Mouse (Mus musculus): ENCODE data around the gene Gm10322. TPM values are rescaled to one million over a fixed set of nuclear protein-coding genes. Genes with fewer than 3 reads are reported as not detected.

The Gm10322 gene
- not detected in 2 replicates for polyA plus RNA-seq (2016; fragmentation: Nextera tagmentation; extraction: Ambion mirVana)

- H3K4me2 ChIP-seq (replicated peaks), result peak within 1 kb of the TSS; percentile 93
- WGBS, result 0% methylated on average over 26 of the region's 51 CpGs
- H3K27ac ChIP-seq, result peak within 1 kb of the TSS; percentile 88
- H3K27me3 ChIP-seq, result no peaks in the 10 kb centered on the region
- peak within 1 kb of the TSS; percentile 90 for H3K4me3 ChIP-seq
- ATAC-seq (ENCODE audit: insufficient number of reproducible peaks, insufficient read depth, low FRiP score, low TSS enrichment), result peak; percentile 79
- H3K9me3 ChIP-seq, result no peaks in the 10 kb centered on the region
- H3K4me1 ChIP-seq, result 0 out of 2 replicates have a peak, but pooled peaks cover 14% of the 10 kb centered on the region
- no peaks in the 10 kb centered on the region for H3K36me3 ChIP-seq
- H3K9ac ChIP-seq, result peak within 1 kb of the TSS; percentile 92
Observed at GRCm38 (mm10) chr10:59615981-59616520, at the start of gene Gm10322. TSS of gene Gm10322 (plus strand) at chr10:59616063.

- H3K4me3 ChIP-seq, result no peak overlapping the region
- H3K9me3 ChIP-seq, result no peaks in the 10 kb centered on the region
- no peaks in the 10 kb centered on the region for H3K27me3 ChIP-seq
- no peak overlapping the region for H3K4me2 ChIP-seq (replicated peaks)
- ATAC-seq (ENCODE audit: insufficient number of reproducible peaks, insufficient read depth, low FRiP score, low TSS enrichment), result 0 out of 2 replicates have a peak, but pooled peaks have one; percentile 22
- no peak overlapping the region for H3K27ac ChIP-seq
- no peaks in the 10 kb centered on the region for H3K36me3 ChIP-seq
- no peak overlapping the region for H3K9ac ChIP-seq
- WGBS, result 89% methylated on average over 13 of the region's 13 CpGs
- peaks cover 11% of the 10 kb centered on the region for H3K4me1 ChIP-seq
Observed at GRCm38 (mm10) chr10:59566968-59567367, 48.9 kb upstream of the Gm10322 start.

- whole genome bisulfite sequencing, result 81% methylated on average over 10 of the region's 10 CpGs
- Histone ChIP-seq H3K27me3 (no peaks in the 10 kb centered on the region), H3K4me1 (peaks cover 6% of the 10 kb centered on the region), H3K9ac (no peak overlapping the region), H3K9me3 (peaks cover 4% of the 10 kb centered on the region; the same call in 1 of the 2 replicates), H3K4me3 (no peak overlapping the region), H3K27ac (no peak overlapping the region), H3K36me3 (no peaks in the 10 kb centered on the region), H3K4me2 (replicated peaks) (no peak overlapping the region)
- ATAC-seq (ENCODE audit: insufficient number of reproducible peaks, insufficient read depth, low FRiP score, low TSS enrichment), result no peak
Observed at GRCm38 (mm10) chr10:59568665-59569480, 47.0 kb upstream of the Gm10322 start.

- no peak overlapping the region for H3K4me2 ChIP-seq (replicated peaks)
- no peak for ATAC-seq (ENCODE audit: insufficient number of reproducible peaks, insufficient read depth, low FRiP score, low TSS enrichment)
- no peak overlapping the region for H3K27ac ChIP-seq
- H3K9ac ChIP-seq, result no peak overlapping the region
- no peaks in the 10 kb centered on the region for H3K36me3 ChIP-seq
- H3K4me1 ChIP-seq, result peaks cover 6% of the 10 kb centered on the region
- H3K4me3 ChIP-seq, result no peak overlapping the region
- peaks cover 7% of the 10 kb centered on the region; the same call in 1 of the 2 replicates for H3K9me3 ChIP-seq
- no peaks in the 10 kb centered on the region for H3K27me3 ChIP-seq
- 79% methylated on average over 1 of the region's 1 CpGs for WGBS
Observed at GRCm38 (mm10) chr10:59569481-59569869, 46.4 kb upstream of the Gm10322 start.

GRCm38 (mm10) chr10:59570360-59570759 lies 45.5 kb upstream of the Gm10322 start:
- WGBS, result 87% methylated on average over 6 of the region's 6 CpGs
- peaks cover 6% of the 10 kb centered on the region for H3K4me1 ChIP-seq
- ATAC-seq (ENCODE audit: insufficient number of reproducible peaks, insufficient read depth, low FRiP score, low TSS enrichment), result no peak
- H3K27me3 ChIP-seq, result no peaks in the 10 kb centered on the region
- H3K9ac ChIP-seq, result no peak overlapping the region
- H3K27ac ChIP-seq, result no peak overlapping the region
- no peak overlapping the region for H3K4me3 ChIP-seq
- H3K36me3 ChIP-seq, result no peaks in the 10 kb centered on the region
- H3K4me2 ChIP-seq (replicated peaks), result no peak overlapping the region
- peaks cover 7% of the 10 kb centered on the region; the same call in 1 of the 2 replicates for H3K9me3 ChIP-seq

- WGBS, result 84% methylated on average over 2 of the region's 2 CpGs
Observed at GRCm38 (mm10) chr10:59570780-59571179, 45.1 kb upstream of the Gm10322 start.

GRCm38 (mm10) chr10:59571273-59571672 lies 44.6 kb upstream of the Gm10322 start:
- ATAC-seq (ENCODE audit: insufficient number of reproducible peaks, insufficient read depth, low FRiP score, low TSS enrichment), result no peak
- Histone ChIP-seq H3K27me3 (no peaks in the 10 kb centered on the region), H3K4me1 (peaks cover under 1% of the 10 kb centered on the region; the same call in 1 of the 2 replicates), H3K27ac (no peak overlapping the region), H3K9ac (no peak overlapping the region), H3K36me3 (no peaks in the 10 kb centered on the region), H3K9me3 (peaks cover 7% of the 10 kb centered on the region; the same call in 1 of the 2 replicates), H3K4me2 (replicated peaks) (no peak overlapping the region), H3K4me3 (no peak overlapping the region)
- WGBS, result 90% methylated on average over 4 of the region's 4 CpGs

More at GRCm38 (mm10) chr10:59570780-59571179, 45.1 kb upstream of the Gm10322 start:
- Histone ChIP-seq H3K4me3 (no peak overlapping the region), H3K4me1 (peaks cover 5% of the 10 kb centered on the region; the same call in 1 of the 2 replicates), H3K9me3 (peaks cover 7% of the 10 kb centered on the region; the same call in 1 of the 2 replicates), H3K4me2 (replicated peaks) (no peak overlapping the region), H3K36me3 (no peaks in the 10 kb centered on the region), H3K27ac (no peak overlapping the region), H3K27me3 (no peaks in the 10 kb centered on the region), H3K9ac (no peak overlapping the region)
- no peak for ATAC-seq (ENCODE audit: insufficient number of reproducible peaks, insufficient read depth, low FRiP score, low TSS enrichment)

- Histone ChIP-seq H3K4me3 (no peak overlapping the region), H3K9ac (no peak overlapping the region), H3K36me3 (no peaks in the 10 kb centered on the region), H3K4me2 (replicated peaks) (no peak overlapping the region), H3K4me1 (no peaks in the 10 kb centered on the region), H3K27ac (no peak overlapping the region), H3K27me3 (no peaks in the 10 kb centered on the region), H3K9me3 (peaks cover 7% of the 10 kb centered on the region; the same call in 1 of the 2 replicates)
- ATAC-seq (ENCODE audit: insufficient number of reproducible peaks, insufficient read depth, low FRiP score, low TSS enrichment), result no peak
- 86% methylated on average over 5 of the region's 5 CpGs for WGBS
Observed at GRCm38 (mm10) chr10:59571964-59572363, 43.9 kb upstream of the Gm10322 start.

GRCm38 (mm10) chr10:59576305-59576704 lies 39.6 kb upstream of the Gm10322 start:
- WGBS, result 34% methylated on average over 5 of the region's 5 CpGs
- H3K27ac ChIP-seq, result no peak overlapping the region

GRCm38 (mm10) chr10:59577871-59578801 lies 37.7 kb upstream of the Gm10322 start:
- Histone ChIP-seq H3K36me3 (peaks cover 2% of the 10 kb centered on the region; the same call in 1 of the 2 replicates), H3K9ac (no peak overlapping the region), H3K4me1 (peaks cover 7% of the 10 kb centered on the region; the same call in 1 of the 2 replicates), H3K9me3 (peaks cover 7% of the 10 kb centered on the region; the same call in 1 of the 2 replicates), H3K27me3 (no peaks in the 10 kb centered on the region), H3K4me2 (replicated peaks) (no peak overlapping the region), H3K4me3 (no peak overlapping the region), H3K27ac (peak overlapping the region; percentile 58; the same call in 1 of the 2 replicates)
- 56% methylated on average over 12 of the region's 12 CpGs for WGBS
- ATAC-seq (ENCODE audit: insufficient number of reproducible peaks, insufficient read depth, low FRiP score, low TSS enrichment), result peak; percentile 60; the same call in 1 of the 2 replicates

More at GRCm38 (mm10) chr10:59576305-59576704, 39.6 kb upstream of the Gm10322 start:
- Histone ChIP-seq H3K4me1 (peaks cover 7% of the 10 kb centered on the region; the same call in 1 of the 2 replicates), H3K9ac (no peak overlapping the region), H3K4me3 (no peak overlapping the region), H3K36me3 (no peaks in the 10 kb centered on the region), H3K9me3 (peaks cover 7% of the 10 kb centered on the region; the same call in 1 of the 2 replicates), H3K4me2 (replicated peaks) (no peak overlapping the region), H3K27me3 (no peaks in the 10 kb centered on the region)
- ATAC-seq (ENCODE audit: insufficient number of reproducible peaks, insufficient read depth, low FRiP score, low TSS enrichment), result no peak

- 88% methylated on average over 3 of the region's 3 CpGs for WGBS
- no peak overlapping the region for H3K9ac ChIP-seq
- no peaks in the 10 kb centered on the region for H3K27me3 ChIP-seq
- no peaks in the 10 kb centered on the region for H3K9me3 ChIP-seq
- H3K4me3 ChIP-seq, result no peak overlapping the region
- peaks cover 7% of the 10 kb centered on the region; the same call in 1 of the 2 replicates for H3K4me1 ChIP-seq
- H3K27ac ChIP-seq, result no peak overlapping the region
- H3K36me3 ChIP-seq, result peaks cover 6% of the 10 kb centered on the region; the same call in 1 of the 2 replicates
- no peak for ATAC-seq (ENCODE audit: insufficient number of reproducible peaks, insufficient read depth, low FRiP score, low TSS enrichment)
- no peak overlapping the region for H3K4me2 ChIP-seq (replicated peaks)
Observed at GRCm38 (mm10) chr10:59579645-59580044, 36.2 kb upstream of the Gm10322 start.
